Mouse (Mus musculus): ENCODE measurements around the gene Txndc2.

GRCm38 (mm10) chr17:65658416-65658815 is 16.4 kb upstream of the Txndc2 start:
- TF ChIP-seq CTCF (IDR thresholded peaks at IDR 0.05 in 2 of 3, conservative IDR thresholded peaks at IDR 0.05 in 1 of 3; ENCODE audit: control insufficient read depth in 1 of 3, insufficient read depth in 1 of 3, low read depth in 2 of 3, low read length in 3 of 3, poor library complexity in 1 of 3, severe bottlenecking in 1 of 3) = no peak
- no peak for TF ChIP-seq MEF2A (IDR thresholded peaks at IDR 0.05; ENCODE audit: extremely low read depth, insufficient replicate concordance, low read depth, low read length, poor library complexity, severe bottlenecking)
